Mouse (Mus musculus) T-helper 2 cell (primary cell): Measurements from ENCODE around the gene Tspan7.

Source experiments
- in situ Hi-C: fragments of 300-600 bp; cut with MboI, MseI; formaldehyde crosslinking; loops from one replicate; pipeline ENCODE4 v1.15.1; 2025; ENCODE audit warnings: high pct_unique_total_duplicates

Gene Tspan7

GRCm38 (mm10) chrX:10484872-10485569 lies at the start of gene Tspan7:
Gene Tspan7 (plus strand): TSS chrX:10485158.
- in situ Hi-C loops: no loop called here

DNA sequence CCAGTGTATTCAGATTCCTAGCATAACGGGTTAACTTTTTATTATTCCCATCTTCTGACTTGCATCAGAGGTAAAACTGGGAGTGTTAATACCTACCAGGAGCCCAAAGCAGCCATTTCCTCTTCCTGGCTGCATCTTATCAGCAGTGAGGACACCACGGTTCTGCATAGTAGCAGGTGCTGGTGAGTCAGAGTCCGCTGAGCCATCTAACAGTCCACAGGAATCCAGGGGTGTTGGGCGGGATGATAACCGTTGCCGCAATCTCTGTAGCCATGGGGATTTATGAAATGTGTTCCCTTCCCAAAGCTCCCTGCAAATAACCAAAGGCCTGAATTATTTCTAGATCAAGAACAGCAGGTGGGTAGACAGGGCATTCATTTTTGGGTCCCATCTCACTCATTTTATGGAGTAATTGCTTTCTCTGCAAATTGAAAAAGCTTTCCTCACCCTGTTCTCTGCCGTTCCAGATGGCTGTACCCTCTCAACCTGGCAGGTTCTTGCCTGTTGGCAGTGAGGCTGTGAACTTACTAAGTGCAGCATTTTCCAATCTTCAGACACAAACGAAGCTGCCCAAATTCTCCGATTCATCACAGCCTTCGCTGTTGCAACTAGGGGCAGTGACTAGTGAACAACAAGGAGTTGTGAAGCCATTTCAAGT lies 35.5 kb upstream of the Tspan7 start:
- in situ Hi-C loops: no loop called here

DNA sequence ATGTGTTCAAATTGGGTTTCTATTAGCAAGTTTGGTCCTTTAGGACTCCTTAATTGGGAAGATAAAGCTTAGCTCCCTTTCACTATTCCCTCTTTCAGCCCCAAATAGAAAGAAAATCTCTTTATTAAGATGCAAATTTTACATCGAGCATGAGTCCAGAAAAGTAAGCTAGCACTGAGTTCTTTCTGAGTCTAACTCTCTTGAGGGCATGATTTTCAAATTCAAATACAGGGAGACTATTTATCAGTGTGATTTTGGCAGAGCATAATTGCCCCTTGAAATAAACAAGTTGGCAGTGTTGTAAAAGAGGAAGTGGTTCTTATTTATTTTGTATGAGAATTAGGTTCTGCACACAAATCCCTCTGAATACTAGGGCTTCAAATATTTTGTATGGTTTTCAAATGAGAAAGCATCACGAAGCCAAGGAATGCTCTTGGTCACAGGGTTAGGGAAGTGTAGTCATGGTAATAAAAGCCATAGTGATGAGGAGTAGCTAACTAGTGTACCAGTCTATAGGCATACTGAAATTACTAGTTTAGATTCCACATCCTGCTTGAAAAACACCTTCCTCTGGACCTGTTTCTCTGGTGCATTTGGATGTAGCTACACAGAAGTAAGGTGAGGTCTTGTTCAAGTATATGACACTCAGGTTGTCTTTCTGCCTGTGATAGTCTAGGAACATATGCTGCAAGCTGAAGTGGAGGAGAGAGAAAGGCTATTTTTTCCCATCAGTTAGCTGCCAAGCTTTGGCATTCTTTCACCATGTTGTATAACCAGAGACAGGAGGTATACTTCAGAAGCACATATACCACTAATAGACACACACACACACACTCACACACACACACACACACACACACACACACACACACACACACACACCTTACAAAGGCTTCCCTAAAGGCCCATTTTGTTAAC lies 34.6 kb upstream of the Tspan7 start:
- in situ Hi-C loops: no loop called here

GRCm38 (mm10) chrX:10453798-10454197 lies 31.2 kb upstream of the Tspan7 start:
- in situ Hi-C loops: no loop called here

DNA sequence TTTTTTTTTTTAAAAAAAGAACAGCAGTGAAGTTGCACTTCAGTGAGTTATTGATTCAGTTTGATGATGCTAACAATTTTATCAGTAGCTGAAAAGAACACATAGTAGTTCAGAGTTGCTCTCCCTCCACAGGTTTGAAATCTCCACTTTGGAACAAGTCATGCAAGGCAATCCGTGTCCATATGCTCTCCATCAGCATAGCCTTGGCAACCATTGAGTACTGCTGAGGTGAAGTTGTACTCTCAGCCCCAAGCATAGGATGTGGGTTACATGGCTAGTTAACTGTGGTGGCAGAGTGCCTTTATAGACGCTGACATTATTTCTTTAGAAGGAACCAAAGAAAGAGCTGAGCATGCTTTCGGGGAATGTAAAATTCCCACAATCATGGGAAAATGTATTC lies 27.7 kb upstream of the Tspan7 start:
- in situ Hi-C loops: no loop called here

DNA sequence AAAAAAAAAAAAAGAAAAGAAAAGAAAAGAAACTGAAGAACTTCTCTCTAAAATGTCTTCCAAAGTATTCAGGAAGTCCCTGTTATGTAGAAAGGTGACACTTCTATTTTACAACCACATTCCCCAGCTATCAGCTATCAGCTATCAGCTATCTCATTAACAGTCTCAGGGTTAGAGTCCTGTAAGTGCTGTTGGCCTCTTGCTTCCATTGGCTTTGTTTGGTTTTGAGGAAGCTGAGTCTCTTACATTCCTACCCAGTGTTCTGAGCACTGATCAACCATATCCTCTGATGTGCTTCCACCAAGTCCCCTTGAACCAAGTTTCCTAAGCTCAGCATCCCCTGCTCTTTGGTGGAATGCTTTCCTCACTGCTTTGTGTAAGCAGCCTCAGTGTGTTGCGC lies 7.9 kb upstream of the Tspan7 start:
- in situ Hi-C loops: no loop called here

GRCm38 (mm10) chrX:10479031-10479886 lies 5.7 kb upstream of the Tspan7 start:
- in situ Hi-C loops: no loop called here

GRCm38 (mm10) chrX:10479943-10480342 lies 5.0 kb upstream of the Tspan7 start:
- in situ Hi-C loops: no loop called here

DNA sequence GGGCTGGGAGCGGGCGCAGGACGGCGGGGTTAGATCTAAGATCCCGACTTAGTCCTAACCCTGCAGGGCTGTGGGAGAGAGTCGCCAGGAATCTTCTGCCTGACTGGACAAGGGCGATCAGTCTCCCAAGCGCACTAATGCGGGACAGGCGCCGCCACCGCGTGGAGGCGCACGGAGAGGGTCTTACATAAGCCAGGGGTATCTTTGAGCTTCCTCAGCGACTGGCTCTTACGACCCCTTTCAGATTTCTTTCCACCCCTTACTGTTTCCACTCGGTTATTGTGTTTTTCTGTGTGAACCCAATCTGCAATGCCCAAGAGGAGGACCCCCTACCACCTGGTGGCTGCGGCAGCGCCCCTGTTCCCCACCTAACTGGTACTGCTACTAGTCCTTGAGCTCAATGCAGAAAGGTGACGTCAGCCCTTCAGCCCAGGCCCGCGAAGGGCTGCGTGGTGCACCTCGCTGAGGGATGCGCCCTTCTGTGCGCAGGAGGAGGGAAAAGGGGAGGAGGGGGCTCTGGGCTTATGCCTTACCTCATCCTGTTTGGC lies 780 bp downstream of the Tspan7 start:
- in situ Hi-C loops: no loop called here

DNA sequence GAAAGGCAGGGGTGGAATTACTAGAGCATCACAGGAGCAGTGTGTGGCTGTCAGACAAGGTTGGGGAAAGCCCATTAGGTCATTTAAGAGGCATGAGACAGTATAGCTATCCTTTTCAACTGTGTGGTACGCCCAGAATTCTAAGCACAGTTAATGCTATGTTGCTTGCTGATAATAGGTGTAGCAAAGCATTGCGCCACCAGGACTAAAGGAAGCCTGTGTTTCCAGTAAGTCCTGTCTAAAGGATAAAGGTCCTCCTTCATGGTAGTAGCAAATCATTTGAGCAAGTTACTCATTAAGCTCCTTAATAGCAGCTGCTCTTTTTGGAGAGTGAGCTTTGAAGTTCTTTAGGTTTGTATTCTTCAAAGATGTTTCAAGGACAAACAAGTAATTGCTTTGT lies 13.6 kb downstream of the Tspan7 start:
- in situ Hi-C loops: no loop called here

DNA sequence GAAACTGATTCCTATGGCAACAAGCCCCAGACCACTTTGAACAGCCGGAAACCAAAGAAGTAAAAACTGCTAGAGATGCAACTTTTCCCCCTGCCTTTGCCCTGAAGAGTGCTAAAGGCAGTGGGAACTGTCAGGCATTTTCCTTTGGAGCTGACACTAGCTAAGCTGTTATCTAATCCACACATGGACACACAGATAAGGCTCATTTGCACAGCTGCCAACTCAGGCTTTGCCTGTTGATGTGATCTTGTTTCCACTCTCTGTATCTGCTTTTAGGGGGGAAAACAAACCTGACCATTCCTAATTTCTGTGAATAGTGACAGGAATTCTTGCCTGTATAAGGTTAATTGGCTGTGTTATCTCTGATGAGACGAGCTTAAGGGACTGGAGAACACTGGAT lies 17.7 kb downstream of the Tspan7 start:
- in situ Hi-C loops: no loop called here

DNA sequence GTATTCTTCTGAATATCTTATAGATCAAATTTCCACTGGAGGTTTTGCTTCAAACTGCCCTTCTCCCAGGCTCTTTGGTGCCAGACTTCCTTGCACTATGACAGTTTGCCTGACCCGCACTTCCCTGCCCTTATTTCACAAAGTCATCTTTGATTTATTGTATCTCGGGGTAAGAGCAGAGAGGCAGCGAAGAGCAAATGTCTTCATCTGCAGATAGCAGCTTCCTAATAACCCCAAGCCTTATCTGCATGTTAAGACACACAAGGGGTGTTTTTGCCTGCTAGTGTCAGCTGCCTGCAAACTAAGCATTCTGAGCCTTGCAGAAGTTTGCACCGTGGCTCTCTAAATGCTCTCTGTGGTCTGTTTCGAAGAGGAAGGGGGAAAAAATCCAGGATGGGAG lies 29.5 kb downstream of the Tspan7 start:
- in situ Hi-C loops: no loop called here

DNA sequence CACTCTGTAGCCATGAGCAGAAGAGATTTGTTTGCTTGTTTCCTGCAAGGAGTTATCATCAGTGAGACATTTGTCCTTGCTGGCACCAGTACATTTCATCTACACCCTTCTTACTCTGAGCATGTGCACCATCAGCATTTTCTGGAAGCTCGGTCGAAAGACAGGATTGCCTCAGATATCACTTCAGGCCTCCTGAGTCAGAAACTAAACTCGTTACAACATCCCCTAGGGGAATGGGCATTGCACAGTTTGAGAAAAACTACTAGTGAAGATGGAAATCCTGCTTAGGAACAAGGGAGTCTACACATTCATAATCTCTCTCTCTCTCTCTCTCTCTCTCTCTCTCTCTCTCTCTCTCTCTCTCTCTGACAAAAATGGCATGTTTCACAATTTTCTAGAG lies 30.0 kb downstream of the Tspan7 start:
- in situ Hi-C loops: no loop called here

GRCm38 (mm10) chrX:10516448-10516847 lies 31.5 kb downstream of the Tspan7 start:
- in situ Hi-C loops: no loop called here

DNA sequence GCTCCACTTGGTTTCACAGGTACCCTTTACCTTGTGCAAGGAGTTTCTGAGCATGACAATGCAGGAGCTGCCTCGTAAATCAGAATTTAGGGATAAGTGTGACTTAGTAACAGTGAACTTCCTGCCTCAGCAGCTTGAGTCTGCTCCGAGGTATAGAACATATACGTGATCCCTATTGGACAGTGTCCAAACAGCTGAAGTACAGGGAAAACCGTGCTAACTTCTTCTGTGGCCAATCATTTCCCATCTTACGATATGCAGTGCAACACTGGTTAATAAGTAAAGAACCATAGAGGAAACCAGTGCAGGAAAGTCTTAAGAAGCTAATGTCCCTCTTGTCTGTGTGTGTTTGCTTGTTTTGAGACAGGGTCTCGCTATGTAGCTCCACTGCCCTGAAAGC lies 32.0 kb downstream of the Tspan7 start:
- in situ Hi-C loops: no loop called here

DNA sequence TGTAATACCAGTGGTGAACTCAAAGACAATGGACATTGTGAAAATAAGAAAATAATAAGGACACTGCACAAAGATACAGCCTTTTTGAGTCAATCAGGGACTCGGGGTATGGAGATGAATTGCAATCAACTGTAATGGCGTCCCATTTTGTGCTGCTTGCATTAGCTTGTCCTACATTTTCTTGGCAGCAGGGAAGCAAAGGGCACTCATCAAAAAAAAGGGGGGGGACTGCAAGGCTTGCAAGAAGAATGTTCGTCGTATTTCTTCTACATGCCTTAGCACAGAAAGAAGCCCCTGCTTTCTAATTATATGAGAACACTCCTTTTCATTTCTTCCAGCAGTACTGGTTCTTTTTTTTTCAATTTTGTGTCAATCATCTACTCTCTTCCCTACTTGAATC lies 32.8 kb downstream of the Tspan7 start:
- in situ Hi-C loops: no loop called here

GRCm38 (mm10) chrX:10518510-10518909 lies 33.6 kb downstream of the Tspan7 start:
- in situ Hi-C loops: no loop called here

DNA sequence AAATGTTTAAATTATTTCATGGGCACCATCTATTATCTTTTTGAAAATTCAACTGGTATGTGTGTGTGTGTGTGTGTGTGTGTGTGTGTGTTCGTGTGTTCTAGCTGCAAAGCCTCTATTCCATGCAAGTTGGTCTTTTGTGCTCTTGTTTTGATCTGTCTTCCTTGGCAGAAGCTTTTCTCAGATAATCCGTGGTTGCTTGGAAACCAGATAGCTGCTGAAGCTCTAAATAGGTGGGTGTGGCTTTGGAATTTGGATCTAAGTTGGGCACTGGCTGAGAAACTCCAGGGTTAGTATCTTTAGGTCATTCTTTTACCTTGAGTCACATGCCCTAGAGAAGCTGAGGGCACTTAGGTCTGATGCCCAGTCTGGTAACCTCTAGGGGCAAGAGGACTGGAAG lies 50.5 kb downstream of the Tspan7 start:
- in situ Hi-C loops: no loop called here

DNA sequence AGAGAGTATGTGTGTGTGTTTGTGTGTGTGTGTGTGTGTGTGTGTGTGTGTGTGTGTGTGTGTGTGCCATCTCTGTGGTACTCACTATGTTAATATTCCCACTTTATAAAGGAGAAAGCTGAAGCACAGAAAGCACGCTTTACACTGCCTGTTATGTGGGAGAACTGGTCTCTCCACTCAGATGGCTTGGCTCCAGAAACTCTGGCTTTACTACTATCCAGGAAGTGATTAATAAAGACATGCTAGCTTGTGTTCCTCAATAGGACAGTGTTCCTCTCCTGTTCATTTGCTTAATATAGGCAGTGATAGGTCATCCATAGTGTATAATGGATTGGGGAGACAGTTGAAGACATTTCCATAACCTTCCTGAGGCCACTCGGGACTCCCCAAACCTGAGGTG lies 54.1 kb downstream of the Tspan7 start:
- in situ Hi-C loops: no loop called here

- in situ Hi-C loops: no loop called here
Observed at GRCm38 (mm10) chrX:10539482-10540166, 54.7 kb downstream of the Tspan7 start.

GRCm38 (mm10) chrX:10546840-10547239 lies 61.9 kb downstream of the Tspan7 start:
- in situ Hi-C loops: no loop called here
